Mouse (Mus musculus): ENCODE data around the gene Rdh16f1.

The Rdh16f1 gene

DNA sequence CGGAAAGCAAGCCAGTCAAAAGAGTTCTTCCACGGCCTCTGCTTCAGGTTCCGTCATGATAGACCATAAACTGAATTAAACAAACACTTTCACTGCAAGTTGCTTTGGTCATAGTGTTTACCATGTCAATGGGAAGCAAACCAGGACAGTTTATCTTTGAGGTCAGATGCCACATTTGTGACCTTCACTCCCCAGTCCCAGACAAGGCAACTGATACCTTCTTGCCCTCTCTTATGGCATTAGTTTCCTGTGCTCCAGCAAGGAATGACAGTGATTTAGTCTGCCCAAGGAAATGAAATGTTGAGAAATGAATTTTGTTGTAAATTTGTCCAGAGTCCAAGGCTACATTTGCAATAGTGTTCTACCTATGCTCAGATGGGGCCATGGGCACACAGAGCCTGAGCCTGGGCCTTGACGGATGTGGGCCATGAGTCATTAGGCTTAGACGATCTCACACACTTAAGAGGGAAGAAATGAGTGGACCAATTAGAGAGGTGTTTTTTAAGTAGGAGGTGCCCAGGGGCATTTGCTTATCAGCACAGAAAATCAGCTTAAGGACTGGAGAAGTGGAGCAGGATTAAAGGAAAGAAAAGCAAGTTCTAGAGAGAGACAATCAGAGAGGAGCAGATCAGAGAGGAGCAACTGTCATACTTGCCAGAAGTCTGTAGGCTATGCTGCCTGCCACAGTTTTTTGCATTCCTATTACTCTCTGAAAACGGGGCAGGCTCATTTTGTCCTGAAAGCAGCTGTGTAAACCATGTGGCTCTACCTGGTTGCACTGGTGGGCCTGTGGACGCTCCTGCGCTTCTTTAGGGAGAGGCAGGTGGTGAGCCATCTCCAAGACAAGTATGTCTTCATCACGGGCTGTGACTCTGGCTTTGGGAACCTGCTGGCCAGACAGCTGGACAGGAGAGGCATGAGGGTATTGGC lies at the start of gene Rdh16f1, which contains the start of gene Rdh1:
Gene Rdh16f1, plus strand, starts transcription at position 607 of the 930 bp plus-strand sequence.
Gene Rdh1, plus strand, starts transcription at position 541 of the 930 bp plus-strand sequence.
- no peak for DNase-seq (ENCODE audit: low read depth, low spot score)

- no peak for DNase-seq (ENCODE audit: low read depth, low spot score)
These were observed 49.3 kb upstream of the Rdh16f1 start for GRCm38 (mm10) chr10:127710331-127710730.

GRCm38 (mm10) chr10:127712736-127713135 lies 46.9 kb upstream of the Rdh16f1 start:
- DNase-seq (ENCODE audit: low read depth, low spot score), result no peak

- no peak for DNase-seq (ENCODE audit: low read depth, low spot score)
These were observed 37.7 kb upstream of the Rdh16f1 start for GRCm38 (mm10) chr10:127721671-127722418.

GRCm38 (mm10) chr10:127724178-127724577 lies 35.4 kb upstream of the Rdh16f1 start, which contains the start of gene Tac2:
Tac2 (plus strand) TSS chr10:127724478.
- no peak for DNase-seq (ENCODE audit: low read depth, low spot score)

DNA sequence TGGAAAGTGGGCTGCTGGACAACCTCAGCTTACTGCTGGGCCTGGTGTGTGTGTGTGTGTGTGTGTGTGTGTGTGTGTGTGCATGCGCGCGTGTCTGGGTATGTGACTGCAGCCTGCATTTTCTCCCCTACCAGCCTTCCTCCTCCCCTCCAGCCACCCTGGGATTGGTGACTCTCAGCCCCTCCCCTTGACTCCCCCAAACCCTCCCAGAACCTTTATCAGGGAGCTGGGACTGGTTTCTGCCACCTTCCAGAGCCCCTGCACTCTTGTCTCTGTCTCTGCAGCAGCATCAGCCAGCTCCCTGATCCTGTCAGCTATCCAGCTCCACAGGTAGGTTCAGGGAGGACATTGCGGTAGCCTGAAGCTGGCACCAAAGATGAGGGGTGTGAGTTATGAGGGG lies 34.5 kb upstream of the Rdh16f1 start:
- no peak for DNase-seq (ENCODE audit: low read depth, low spot score)

DNA sequence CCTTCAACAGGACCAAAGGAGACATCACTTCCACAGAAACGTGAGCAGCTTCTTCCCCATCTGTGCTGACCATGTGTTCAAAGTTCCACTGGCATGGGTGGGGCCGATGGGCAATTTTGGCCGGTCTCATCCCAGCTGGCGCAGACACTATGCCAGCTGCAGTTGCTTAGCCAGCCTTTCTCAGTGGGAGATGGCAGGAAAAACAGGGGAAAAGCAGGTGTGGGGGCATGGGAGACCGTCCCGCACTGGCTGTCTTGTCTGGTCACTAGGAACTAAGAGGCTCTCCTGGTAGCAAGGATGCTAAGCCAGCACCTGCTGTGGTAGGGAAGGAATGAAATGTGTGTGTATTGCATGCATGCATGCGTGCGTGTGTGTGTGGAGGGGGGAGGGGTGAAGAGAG lies 31.1 kb upstream of the Rdh16f1 start:
- DNase-seq (ENCODE audit: low read depth, low spot score), result no peak

DNA sequence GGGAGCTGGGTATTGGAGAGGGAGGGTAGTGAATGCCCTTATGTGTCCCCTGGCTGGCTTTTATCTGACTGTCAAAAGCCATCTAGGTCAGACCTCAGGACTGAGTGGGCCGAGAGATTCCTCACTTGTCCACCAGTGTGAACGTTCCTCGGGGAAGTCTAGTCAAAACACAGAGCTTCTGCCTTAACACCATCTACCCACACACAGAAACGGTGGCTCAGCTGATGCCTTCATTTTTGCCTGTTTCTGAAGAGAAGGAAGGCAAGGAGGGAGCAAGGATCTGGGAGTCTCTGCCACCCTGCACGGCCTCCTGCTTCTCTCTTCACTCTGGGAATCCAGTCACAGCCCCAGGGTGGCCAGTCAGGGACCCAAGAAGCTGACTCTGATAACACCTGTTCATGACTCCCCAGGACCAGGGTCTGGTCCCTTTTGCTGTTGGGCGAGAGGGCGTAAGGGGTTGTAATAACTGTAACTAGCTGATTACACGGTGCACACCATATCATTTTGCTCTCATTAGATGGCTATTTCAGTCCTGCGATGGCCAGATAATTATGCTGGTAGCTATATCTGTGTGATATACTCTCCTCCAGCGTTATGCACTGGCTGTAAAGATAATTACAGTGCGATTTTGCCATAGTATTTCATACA lies 29.2 kb upstream of the Rdh16f1 start:
- DNase-seq (ENCODE audit: low read depth, low spot score), result no peak

DNA sequence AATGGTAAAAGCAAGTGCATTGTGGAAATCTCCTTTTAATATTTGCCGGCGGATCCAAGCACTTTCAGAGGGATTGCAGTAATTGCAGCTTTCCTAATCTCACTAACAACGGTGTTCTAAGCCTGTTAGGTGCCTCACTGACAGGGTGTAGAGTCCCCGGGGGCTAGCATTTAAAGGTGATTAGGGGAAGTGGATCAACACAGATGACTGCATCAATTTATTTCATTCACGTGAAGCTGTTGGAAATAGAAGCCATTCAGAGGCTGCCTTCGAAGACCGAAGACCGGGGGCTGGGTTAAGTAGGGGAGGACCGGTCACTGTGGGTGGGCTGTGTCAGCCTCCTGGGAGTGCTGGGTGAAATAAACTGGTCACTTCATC lies 28.7 kb upstream of the Rdh16f1 start:
- DNase-seq (ENCODE audit: low read depth, low spot score), result no peak

DNA sequence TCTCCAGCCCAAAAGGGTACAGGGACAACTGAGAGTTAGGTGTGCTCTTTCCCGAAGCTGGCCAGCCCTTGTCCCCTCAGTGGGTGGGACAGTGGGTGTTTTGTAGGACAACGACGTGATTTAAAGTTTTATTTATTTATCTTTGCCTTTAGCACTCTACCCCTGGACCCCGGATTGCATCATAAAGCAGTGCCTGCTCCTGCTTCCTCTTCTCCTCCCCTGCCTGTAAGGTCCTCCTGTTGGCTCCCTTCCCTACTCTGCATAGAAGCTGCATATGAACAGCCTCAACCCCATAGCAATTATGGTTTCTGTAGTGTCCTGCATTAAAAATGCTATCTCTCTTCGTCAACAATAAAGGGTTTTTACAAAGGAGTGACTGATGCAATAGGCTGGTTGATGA lies 28.2 kb upstream of the Rdh16f1 start:
- no peak for DNase-seq (ENCODE audit: low read depth, low spot score)

DNA sequence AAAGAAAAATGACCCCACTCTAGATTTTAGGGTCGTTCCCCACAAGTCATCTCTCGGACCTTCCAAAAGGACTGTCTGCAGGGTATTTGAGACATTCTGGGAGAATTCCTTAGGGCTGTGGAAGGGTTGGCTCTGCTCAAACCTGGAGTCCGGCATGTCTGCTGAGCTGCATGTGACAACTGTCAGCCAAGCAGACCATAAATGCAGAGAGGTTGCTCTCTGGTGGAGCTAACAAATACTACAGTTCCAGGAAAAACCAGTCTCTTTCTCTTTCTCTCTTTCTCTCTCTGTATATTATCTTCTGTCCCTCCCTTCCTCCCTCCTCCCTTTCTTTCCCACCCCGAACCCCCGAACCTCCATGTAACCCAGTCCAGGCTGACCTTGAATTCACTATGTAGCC lies 25.2 kb upstream of the Rdh16f1 start:
- DNase-seq (ENCODE audit: low read depth, low spot score), result peak; percentile 58

GRCm38 (mm10) chr10:127736266-127736665 lies 23.3 kb upstream of the Rdh16f1 start:
- no peak for DNase-seq (ENCODE audit: low read depth, low spot score)

GRCm38 (mm10) chr10:127736916-127737315 lies 22.7 kb upstream of the Rdh16f1 start:
- DNase-seq (ENCODE audit: low read depth, low spot score), result no peak

- no peak for DNase-seq (ENCODE audit: low read depth, low spot score)
These were observed 22.0 kb upstream of the Rdh16f1 start for GRCm38 (mm10) chr10:127737552-127737951.

DNA sequence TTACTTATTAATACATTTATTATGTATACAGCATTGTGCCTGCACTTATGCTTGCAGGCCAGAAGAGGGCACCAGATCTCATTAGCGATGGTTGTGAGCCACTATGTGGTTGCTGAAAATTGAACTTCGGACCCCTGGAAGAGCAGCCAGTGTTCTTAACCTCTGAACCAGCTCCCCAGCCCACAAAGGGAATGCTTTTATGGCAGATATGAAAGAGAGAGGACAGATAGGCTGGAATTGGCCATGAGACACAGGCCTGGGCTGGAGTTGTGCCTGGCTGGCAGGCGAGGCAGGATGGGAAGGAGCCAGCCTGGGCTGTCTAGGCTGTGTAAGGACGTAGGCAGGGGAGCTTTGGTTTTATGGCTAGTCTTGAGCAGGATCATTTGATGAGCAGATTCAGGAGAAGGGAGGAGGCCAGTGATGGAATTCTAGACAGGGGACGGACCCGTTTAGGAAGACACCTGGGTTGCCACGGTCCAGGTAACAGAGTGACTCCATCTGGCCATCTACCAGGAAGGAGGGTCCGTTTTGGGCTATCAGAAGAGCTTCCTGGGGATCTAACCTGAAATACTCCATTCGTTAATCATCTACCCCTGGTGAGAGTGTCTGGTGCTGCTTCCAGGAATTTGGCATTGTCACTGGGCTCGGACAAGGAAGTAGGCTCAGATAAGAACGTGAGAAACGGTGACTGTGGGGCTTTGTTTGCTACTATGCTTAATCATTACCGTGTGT lies 21.3 kb upstream of the Rdh16f1 start:
- DNase-seq (ENCODE audit: low read depth, low spot score), result peak; percentile 65

DNA sequence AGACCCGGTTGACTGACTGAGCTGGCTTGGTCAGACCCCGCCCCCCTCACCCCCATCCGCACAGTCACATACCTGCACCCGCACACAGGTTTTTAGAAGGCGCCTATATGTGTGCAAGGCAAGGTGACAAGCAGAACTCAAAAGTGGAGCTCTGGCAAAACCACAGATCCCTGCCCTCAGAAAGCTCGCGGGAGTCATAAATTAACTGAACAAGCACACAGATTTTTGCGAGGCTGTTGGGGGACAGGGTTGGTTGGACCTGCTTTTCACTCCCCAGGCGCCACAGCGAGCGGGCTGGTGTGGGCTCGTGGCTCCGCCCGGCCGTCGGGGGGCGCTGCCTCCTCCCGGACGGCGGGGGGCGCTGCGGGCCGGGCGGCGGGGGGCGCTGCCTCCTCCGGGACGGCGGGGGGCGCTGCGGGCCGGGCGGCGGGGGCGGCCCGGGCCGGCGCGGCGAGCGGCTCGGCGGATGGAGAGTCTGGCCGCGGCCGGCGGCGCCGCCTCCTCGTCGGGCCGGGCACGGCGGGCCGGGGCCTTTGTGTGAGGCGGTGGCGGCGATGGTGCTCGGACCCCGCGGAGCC lies 20.4 kb upstream of the Rdh16f1 start, which contains the start of gene Zbtb39:
Gene Zbtb39, plus strand, starts transcription at position 456 of the 578 bp plus-strand sequence.
- DNase-seq (ENCODE audit: low read depth, low spot score), result peak; percentile 70

DNA sequence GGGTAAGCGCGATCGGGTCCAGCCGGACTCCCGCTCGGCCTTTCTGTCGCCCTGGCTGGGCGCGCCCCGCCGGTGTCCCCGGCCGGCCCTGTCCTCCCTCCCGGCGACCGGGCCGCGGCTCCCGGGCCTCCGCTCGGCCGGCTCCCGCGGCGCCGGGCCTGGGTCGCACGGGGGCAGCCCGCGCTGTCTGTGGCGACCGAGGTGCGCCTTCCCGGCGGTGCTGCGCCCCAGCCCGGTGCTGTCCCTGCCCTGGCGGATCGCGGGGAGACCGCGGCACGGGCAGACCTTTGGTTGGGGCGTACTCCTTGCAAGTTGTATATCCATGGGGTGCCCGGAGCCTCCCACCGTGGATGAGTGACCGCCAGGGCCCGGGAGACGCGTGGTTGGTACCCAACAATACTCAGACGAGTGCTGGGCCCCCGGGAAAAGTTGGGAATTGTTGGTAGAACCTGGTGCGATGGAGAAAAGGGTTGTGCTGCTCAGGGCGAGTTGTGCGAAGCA lies 19.9 kb upstream of the Rdh16f1 start:
- no peak for DNase-seq (ENCODE audit: low read depth, low spot score)

DNA sequence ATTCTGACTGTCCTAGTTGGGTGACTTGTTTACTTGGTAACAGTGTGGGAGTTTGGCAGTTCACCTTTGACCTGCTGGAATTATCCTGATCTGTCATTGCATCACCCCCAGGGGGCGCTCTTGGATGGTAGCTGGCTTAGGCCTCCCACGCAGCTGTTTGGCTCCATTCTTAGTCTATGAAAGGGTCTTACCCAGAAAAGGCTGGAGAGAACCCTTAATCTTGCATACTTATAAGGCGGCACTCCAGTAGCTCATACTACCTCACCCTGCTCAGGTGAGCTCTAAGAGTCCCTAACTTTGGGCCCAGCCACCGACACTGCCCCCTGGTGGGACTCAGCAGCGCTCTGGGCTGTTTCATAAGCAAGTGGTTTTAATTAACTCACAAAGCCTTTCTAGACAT lies 14.9 kb upstream of the Rdh16f1 start:
- DNase-seq (ENCODE audit: low read depth, low spot score), result peak; percentile 68

GRCm38 (mm10) chr10:127745886-127746285 lies 13.7 kb upstream of the Rdh16f1 start:
- DNase-seq (ENCODE audit: low read depth, low spot score), result peak; percentile 71

- DNase-seq (ENCODE audit: low read depth, low spot score), result peak; percentile 74
These were observed 12.3 kb upstream of the Rdh16f1 start for GRCm38 (mm10) chr10:127747254-127747653.

All from ES-CJ7 (cell line).